Mouse (Mus musculus) retina, postnatal 7 days (tissue): ENCODE results near the gene Nck2.

Experiments used
- DNase-seq: peaks from one replicate; pipeline ENCODE4 v3.0.0-alpha.2; 2012; ENCODE audit warnings: low read depth, low spot score

Gene Nck2

GRCm38 (mm10) chr1:43571105-43571504 lies 126.7 kb downstream of the Nck2 start:
- no peak for DNase-seq

DNA sequence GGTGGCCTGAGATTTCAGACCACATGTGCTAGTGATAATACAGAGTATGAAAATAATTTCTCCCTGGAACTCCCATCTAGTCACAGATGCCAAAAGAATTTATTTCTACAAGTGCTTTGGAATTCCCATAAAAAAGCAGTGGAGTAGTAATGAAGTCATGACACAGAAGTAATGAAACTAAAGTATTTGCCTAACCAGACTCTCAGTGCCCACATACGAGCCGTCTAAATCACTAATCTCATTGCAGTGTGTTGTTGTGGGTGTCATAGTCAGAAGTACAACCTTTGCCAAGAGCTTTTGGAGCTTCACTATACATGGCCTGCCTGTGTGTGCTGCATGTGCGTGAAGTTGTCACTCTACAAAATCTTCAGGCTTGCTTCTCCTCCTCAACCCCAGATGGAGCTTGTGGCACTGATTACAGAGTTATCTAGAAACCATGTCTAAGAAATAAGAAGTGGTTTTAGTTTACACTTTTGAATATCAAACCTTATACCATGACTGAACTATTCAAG lies 130.5 kb downstream of the Nck2 start:
- DNase-seq, result no peak

DNA sequence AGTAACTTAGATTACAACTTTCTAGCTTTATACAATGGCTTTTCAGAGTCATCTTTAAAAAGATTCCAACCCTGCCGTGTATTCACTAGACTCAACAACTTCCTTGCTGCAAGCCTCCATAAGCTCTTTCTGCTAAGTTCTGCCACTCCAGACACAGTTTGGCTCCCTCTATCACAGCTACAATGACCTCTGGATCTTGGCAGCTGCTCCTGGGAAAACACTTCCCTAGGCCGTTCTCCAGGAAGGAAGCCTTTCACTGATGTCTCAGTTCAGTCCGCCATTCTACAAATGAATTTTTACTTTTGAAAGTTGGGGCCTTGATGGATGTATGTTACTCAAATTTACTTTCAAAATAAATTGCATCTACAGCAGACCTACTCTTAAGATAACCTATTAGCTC lies 133.0 kb downstream of the Nck2 start:
- DNase-seq, result no peak

DNA sequence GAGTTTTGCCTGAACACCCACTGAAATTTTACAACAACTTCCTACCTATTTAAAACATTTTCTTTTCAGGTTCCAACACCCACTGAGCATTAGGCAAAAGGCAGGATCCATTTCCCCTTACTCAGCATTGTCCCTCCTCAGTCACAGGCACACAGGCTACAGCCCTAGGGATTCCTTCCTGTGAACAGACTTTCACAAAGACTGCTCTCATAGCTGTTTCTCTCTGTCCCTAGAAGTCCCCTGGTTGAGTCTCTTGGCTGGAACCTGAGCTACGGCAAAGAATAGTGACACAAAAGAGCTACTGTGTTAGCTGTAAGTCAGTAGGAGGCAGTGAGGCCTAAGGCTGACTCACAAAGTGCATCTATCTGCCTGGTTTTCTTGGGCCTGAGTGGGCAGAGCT lies 139.2 kb downstream of the Nck2 start:
- DNase-seq, result no peak

DNA sequence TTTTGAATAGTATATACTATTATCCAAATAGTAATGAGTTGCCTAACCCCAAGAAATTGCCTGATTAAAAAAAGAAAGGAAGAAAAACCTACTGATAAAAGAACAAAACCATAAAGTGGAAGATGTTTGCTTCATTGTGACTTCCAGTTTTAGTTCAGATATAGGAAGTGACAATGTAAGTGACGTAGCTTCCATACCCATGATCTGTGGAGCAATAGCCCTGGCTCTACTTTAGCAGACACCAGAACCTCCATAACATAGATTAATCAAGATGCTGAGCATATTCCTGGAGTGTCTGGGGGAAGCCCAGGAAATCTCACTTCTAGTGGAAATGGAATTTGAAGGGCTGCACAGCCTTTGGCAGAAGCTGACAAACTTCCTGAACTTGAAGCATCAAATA lies 144.6 kb downstream of the Nck2 start:
- DNase-seq, result no peak

DNA sequence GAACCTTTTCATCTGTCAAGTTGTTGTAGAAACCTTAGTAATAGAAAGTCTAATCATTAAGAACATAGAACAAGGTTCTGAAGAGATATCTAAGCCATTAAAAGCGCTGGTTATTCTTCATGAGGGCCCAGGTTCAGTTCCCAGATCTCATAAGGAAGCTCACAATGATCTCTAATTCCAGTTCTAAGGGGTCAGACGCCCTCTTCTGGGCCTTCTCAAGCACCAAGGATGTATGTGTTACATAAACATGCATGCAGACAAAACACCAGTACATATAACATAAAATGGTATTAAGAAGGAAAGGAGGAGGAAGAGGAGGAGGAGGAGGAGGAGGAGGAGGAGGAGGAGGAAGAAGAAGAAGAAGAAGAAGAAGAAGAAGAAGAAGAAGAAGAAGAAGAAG lies 145.5 kb downstream of the Nck2 start:
- no peak for DNase-seq

DNA sequence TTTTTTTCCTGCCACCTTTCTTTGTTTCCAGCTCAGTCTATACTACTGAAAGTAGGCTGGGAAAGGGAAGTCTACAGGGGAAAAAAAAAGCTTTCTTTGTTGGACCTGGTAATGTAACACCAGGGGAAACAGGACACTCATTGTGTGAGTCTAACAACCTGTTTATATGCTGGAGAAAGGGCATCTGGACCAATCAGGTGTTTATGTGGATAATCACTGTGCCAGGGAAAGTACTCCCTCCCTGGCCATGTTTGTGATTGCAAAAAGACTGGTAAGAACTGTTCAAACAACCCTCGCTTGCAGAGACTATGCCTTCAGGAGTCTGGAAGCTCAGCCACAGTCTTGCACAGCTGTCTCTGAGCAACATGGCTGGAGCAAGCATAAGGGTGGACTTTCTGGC lies 146.3 kb downstream of the Nck2 start:
- no peak for DNase-seq

DNA sequence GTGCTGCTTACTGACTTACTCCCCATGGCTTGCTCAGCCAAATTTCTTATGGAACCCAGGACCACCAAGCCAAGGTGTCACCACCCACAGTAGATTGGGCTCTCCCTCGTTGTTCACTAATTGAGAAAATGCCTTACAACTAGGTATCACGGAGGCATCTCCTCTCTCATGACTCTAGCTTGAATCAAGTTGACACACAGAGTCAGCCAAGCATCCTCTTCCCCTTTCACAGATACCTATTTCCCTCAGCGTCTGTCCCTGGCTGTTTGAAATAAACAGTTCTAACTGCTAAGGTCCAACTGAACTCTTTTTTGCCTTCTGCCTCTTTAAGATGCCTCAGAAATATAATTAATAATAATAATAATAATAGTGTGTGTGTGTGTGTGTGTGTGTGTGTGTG lies 148.7 kb downstream of the Nck2 start:
- DNase-seq, result no peak

DNA sequence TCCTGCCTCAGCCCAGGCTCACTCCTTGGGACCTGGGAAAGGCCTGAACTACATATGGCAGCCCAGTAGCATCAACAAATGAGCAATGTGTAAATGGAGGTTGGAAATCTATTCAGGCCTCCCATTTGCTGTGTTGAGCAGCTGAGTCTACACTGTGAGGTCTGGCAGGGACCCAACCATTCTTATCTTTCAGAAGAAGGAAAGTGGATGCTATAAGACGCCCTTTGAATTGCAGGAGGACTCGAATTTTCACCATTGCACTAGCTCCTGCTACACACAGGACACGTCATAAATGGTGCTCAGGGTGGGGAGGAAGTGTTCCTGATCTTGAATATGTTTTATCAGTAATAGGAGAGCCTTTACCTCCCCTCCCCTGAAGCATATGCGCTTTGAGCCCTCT lies 150.4 kb downstream of the Nck2 start:
- DNase-seq, result no peak

DNA sequence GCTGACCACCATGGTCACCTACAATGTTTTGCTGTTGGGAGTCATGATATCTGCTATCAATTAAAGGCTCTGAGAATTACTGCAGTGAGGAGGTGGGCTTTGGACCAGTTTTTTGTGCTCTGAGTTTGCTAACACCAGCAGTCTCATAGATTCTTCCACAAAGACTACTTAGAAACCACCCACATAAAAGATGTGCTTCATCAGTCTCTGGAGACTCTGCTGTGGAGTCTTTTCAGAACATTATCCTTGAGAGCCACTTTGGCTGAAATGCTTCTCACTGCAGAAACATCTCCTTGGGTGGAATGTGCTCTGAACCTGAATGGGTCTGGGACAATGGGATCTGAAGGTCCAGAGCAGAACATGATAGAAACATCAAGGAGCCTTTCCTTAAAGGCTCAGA lies 153.4 kb downstream of the Nck2 start:
- DNase-seq, result no peak

GRCm38 (mm10) chr1:43599483-43599882 lies 155.1 kb downstream of the Nck2 start:
- no peak for DNase-seq

GRCm38 (mm10) chr1:43601054-43601453 lies 156.7 kb downstream of the Nck2 start:
- DNase-seq, result no peak

DNA sequence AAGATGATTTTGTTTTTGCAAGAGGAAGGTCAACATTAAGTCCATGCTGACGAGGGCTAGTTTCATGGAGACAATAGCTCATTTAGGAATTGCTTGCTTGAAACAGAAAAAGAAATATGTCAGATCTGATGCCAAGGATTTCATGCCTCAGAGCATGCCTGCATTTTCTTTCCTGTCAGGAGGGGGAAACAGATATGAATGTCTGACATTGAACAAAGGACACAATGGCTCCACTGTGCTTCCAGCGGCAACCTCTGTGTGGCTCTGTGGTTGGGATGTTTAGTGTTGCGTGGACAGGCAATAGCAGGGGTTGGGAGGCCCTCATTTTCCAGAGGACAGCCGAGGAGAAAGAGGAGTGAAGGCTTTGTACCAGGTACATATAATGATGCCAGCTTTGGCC lies 171.6 kb downstream of the Nck2 start:
- DNase-seq, result peak; percentile 13
